Mouse (Mus musculus): ENCODE measurements around the gene Lhfpl3. TPM values are rescaled to one million over a fixed set of nuclear protein-coding genes. Genes with fewer than 3 reads are reported as not detected.

Gene Lhfpl3
- total and polyA plus RNA-seq, 2 experiments from 2014 or later, result 51.8 to 72.5 TPM

DNA sequence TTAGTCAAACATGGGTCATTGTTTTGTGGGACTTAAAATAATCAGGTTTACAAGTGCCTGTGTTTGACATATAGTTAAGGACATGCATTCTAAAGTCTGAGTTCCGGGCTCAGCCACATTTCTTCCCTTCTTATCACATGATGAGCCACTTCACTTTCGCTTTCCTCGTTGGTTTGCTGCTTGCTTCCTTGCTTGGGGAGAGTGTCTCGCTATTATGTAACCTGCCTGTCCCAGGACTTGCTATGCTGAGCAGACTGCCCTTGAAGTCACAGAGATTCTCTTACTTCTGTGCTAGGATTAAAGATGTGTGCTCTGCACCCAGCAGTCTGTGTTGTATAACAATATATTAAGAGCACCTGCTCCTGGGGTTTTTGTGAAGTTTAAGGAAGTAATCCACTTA, 110.6 kb downstream of the Lhfpl3 start:
- Histone ChIP-seq H3K9ac (replicated peaks; ENCODE audit: low read length, poor library complexity, severe bottlenecking) (no peak overlapping the region), H3K9me3 (ENCODE audit: low read length) (no peaks in the 10 kb centered on the region), H3K4me2 (ENCODE audit: low read depth, low read length, poor library complexity, severe bottlenecking) (no peak overlapping the region), H3K4me3 (ENCODE audit: low read depth, low read length) (no peak overlapping the region), H3K27me3 (ENCODE audit: insufficient read depth, low read length) (no peaks in the 10 kb centered on the region), H3K4me1 (ENCODE audit: insufficient read depth, low read length) (no peaks in the 10 kb centered on the region), H3K27ac (ENCODE audit: low read depth, low read length) (no peak overlapping the region), H3K36me3 (ENCODE audit: insufficient read depth, low read length) (no peaks in the 10 kb centered on the region)
- DNase-seq (ENCODE audit: low spot score) (no peak), ATAC-seq (ENCODE audit: low FRiP score) (no peak)
- no peak for TF ChIP-seq CTCF (IDR thresholded peaks at IDR 0.05)
- 76% methylated on average over 4 of the region's 4 CpGs for WGBS

DNA sequence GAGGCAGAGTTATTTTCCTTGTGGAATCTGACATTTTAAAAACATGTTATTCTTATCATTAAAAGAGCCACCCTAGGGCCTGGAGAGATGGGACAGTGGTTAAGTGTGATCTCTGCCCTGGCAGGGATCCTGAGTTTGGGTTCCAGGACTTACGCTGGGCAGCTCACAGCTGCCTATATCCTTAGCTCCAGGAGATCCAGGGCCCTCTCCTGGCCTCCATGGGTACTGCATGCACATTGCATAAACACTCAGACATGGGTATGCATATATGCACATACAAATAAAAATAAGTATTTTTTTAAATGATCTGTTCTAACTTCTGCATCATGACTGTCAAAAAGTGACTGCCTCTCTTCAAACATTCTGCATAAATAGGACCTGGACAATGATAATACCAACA, 115.5 kb downstream of the Lhfpl3 start:
- WGBS, result 65% methylated on average over 1 of the region's 1 CpGs
- H3K4me1 ChIP-seq (ENCODE audit: insufficient read depth, low read length), result no peaks in the 10 kb centered on the region
- ATAC-seq (ENCODE audit: low FRiP score), result no peak

DNA sequence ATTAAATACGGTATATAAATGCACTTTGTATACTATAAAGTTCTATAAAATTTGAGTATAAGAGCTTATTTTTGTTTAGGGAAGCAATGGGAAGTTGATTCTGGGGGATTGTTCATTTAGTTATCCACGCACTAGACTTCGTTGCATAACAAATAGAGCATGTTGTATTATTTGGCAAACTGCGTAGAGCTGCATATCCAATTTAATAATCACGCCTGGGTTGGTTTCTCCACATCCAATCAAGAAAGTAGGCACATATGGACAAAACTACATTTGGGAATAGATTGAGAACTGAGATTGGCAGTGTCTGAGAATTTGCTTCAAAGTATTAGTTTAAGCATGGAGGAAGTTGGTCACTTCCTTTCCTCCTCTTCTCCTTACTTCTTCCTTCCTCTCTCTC, 123.2 kb downstream of the Lhfpl3 start:
- 88% methylated on average over 5 of the region's 5 CpGs for WGBS
- Histone ChIP-seq H3K4me3 (ENCODE audit: low read depth, low read length) (no peak overlapping the region), H3K36me3 (ENCODE audit: insufficient read depth, low read length) (no peaks in the 10 kb centered on the region), H3K9ac (replicated peaks; ENCODE audit: low read length, poor library complexity, severe bottlenecking) (no peak overlapping the region), H3K9me3 (ENCODE audit: low read length) (no peaks in the 10 kb centered on the region), H3K27ac (ENCODE audit: low read depth, low read length) (no peak overlapping the region), H3K27me3 (ENCODE audit: insufficient read depth, low read length) (no peaks in the 10 kb centered on the region), H3K4me2 (ENCODE audit: low read depth, low read length, poor library complexity, severe bottlenecking) (no peak overlapping the region), H3K4me1 (ENCODE audit: insufficient read depth, low read length) (no peaks in the 10 kb centered on the region)
- DNase-seq (ENCODE audit: low spot score) (peak; percentile 2), ATAC-seq (ENCODE audit: low FRiP score) (no peak)
- TF ChIP-seq CTCF (IDR thresholded peaks at IDR 0.05), result no peak

More for the DNA sequence above, 115.5 kb downstream of the Lhfpl3 start:
- no peak overlapping the region for H3K4me2 ChIP-seq (ENCODE audit: low read depth, low read length, poor library complexity, severe bottlenecking)
- no peaks in the 10 kb centered on the region for H3K27me3 ChIP-seq (ENCODE audit: insufficient read depth, low read length)
- no peak overlapping the region for H3K4me3 ChIP-seq (ENCODE audit: low read depth, low read length)
- no peaks in the 10 kb centered on the region for H3K36me3 ChIP-seq (ENCODE audit: insufficient read depth, low read length)
- no peak overlapping the region for H3K27ac ChIP-seq (ENCODE audit: low read depth, low read length)
- TF ChIP-seq CTCF (IDR thresholded peaks at IDR 0.05), result peak; percentile 49
- H3K9ac ChIP-seq (replicated peaks; ENCODE audit: low read length, poor library complexity, severe bottlenecking), result no peak overlapping the region
- no peak for DNase-seq (ENCODE audit: low spot score)
- no peaks in the 10 kb centered on the region for H3K9me3 ChIP-seq (ENCODE audit: low read length)

DNA sequence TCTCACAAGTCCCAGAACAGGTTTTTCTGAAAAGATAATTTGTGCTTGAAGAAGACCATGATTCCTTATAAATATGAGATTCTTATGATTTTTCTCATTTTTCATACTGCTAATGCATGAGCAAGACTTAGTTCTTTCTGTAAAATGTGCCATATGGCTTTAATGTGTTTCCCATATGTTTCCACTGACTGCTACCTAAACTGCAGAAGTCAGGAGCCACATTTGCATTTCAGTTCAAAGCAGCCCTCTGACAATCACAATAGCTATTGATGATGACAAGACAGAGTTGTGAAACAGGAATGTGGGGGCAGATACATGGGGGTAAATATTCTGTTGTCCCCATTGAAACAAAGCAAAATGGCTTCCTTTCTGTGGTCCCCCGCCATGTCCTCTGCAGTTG, 126.6 kb downstream of the Lhfpl3 start:
- ATAC-seq (ENCODE audit: low FRiP score) (no peak), DNase-seq (ENCODE audit: low spot score) (no peak)
- Histone ChIP-seq H3K4me1 (ENCODE audit: insufficient read depth, low read length) (no peaks in the 10 kb centered on the region), H3K27ac (ENCODE audit: low read depth, low read length) (no peak overlapping the region), H3K9me3 (ENCODE audit: low read length) (no peaks in the 10 kb centered on the region), H3K36me3 (ENCODE audit: insufficient read depth, low read length) (no peaks in the 10 kb centered on the region), H3K27me3 (ENCODE audit: insufficient read depth, low read length) (no peaks in the 10 kb centered on the region), H3K9ac (replicated peaks; ENCODE audit: low read length, poor library complexity, severe bottlenecking) (no peak overlapping the region), H3K4me3 (ENCODE audit: low read depth, low read length) (no peak overlapping the region), H3K4me2 (ENCODE audit: low read depth, low read length, poor library complexity, severe bottlenecking) (no peak overlapping the region)
- TF ChIP-seq CTCF (IDR thresholded peaks at IDR 0.05), result no peak
- WGBS, result 79% methylated on average over 1 of the region's 1 CpGs

DNA sequence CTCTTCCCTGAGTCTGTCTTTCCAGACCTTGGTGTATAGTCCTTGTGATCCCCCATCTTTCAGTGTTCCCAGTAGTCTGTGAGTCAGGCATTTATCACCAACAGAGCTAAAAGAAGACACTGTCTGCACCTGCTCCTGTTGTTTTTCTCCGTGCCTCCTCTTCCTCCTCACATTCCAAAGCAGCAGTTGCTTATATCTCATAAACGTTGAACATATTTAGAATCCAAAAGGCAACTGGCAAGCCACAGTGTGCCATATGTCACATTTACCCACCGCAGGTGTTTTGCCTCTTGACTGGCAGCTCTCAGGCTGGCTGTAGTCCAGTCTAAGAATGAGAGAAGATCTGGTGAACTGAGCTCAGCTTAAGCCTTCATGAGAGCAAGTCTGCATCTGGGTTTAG, 142.5 kb downstream of the Lhfpl3 start:
- Histone ChIP-seq H3K9ac (replicated peaks; ENCODE audit: low read length, poor library complexity, severe bottlenecking) (no peak overlapping the region), H3K27ac (ENCODE audit: low read depth, low read length) (no peak overlapping the region), H3K9me3 (ENCODE audit: low read length) (no peaks in the 10 kb centered on the region), H3K4me2 (ENCODE audit: low read depth, low read length, poor library complexity, severe bottlenecking) (no peak overlapping the region), H3K4me3 (ENCODE audit: low read depth, low read length) (no peak overlapping the region), H3K36me3 (ENCODE audit: insufficient read depth, low read length) (no peaks in the 10 kb centered on the region), H3K27me3 (ENCODE audit: insufficient read depth, low read length) (no peaks in the 10 kb centered on the region), H3K4me1 (ENCODE audit: insufficient read depth, low read length) (no peaks in the 10 kb centered on the region)
- DNase-seq (ENCODE audit: low spot score), result peak; percentile 54
- no peak for ATAC-seq (ENCODE audit: low FRiP score)
- WGBS, result 84% methylated on average over 3 of the region's 3 CpGs
- no peak for TF ChIP-seq CTCF (IDR thresholded peaks at IDR 0.05)

DNA sequence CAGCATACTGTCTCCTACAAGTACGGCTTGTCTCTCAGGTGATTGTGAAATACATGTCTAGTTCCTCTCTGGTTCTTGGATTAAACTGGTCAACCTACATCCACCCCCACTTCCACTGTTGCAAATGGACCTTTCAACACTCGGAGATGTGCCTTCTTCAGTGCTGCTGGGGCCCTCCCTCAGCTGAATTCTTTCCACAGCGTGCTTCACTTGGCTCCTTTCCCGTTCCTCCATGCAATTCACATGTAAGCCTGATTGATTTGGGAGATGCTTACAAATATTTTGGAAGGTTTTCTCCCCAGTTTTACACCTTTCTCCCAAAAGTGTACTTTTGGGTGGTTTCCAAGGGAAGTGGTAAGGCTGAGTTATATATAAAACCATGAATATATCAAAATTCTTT, 143.6 kb downstream of the Lhfpl3 start:
- Histone ChIP-seq H3K9me3 (ENCODE audit: low read length) (no peaks in the 10 kb centered on the region), H3K36me3 (ENCODE audit: insufficient read depth, low read length) (no peaks in the 10 kb centered on the region), H3K4me1 (ENCODE audit: insufficient read depth, low read length) (no peaks in the 10 kb centered on the region), H3K27ac (ENCODE audit: low read depth, low read length) (no peak overlapping the region), H3K27me3 (ENCODE audit: insufficient read depth, low read length) (no peaks in the 10 kb centered on the region), H3K4me3 (ENCODE audit: low read depth, low read length) (no peak overlapping the region), H3K9ac (replicated peaks; ENCODE audit: low read length, poor library complexity, severe bottlenecking) (no peak overlapping the region), H3K4me2 (ENCODE audit: low read depth, low read length, poor library complexity, severe bottlenecking) (no peak overlapping the region)
- TF ChIP-seq CTCF (IDR thresholded peaks at IDR 0.05), result no peak
- 79% methylated on average over 4 of the region's 4 CpGs for WGBS
- DNase-seq (ENCODE audit: low spot score) (no peak), ATAC-seq (ENCODE audit: low FRiP score) (no peak)

Measured in midbrain, postnatal 0 days (tissue).